ENCODE assay signal across 10 mouse cellular contexts in genomic region chr9:42908657-42909313, GRCm38 (mm10). TPM values are rescaled to one million over a fixed set of nuclear protein-coding genes. Genes with fewer than 3 reads are reported as not detected.
A peak's percentile ranks its signal among the peaks of the same experiment; 100 is the strongest.
DNase-seq lines count a peak whose midpoint lies in the region; ATAC-seq and TF ChIP-seq lines count a peak whose summit lies in the region.
"Had no signal": no experiment of that assay in that cellular context is flagged by ENCODE, and none has a peak within 500 bp of the region (broad histone marks: within the 10 kb centered on the region; RNA-seq: fewer than 3 reads in every experiment).

No protein-coding gene starts in this region.

- peaks cover 38% of the 10 kb centered on the region for H3K4me1 ChIP-seq in midbrain, embryonic 10.5 days
- peaks cover 3% of the 10 kb centered on the region; the same call in 1 of the 2 replicates for H3K4me1 ChIP-seq in midbrain, embryonic 14.5 days (ENCODE audit: control insufficient read depth, insufficient read depth, low read length)
- no peaks in the 10 kb centered on the region for H3K4me1 ChIP-seq in intestine, postnatal 0 days (replicated peaks; ENCODE audit: control insufficient read depth, insufficient read depth, low read length)
- peaks cover 16% of the 10 kb centered on the region for H3K4me1 ChIP-seq in liver, embryonic 13.5 days (replicated peaks)

- H3K4me2 ChIP-seq in midbrain, embryonic 14.5 days (ENCODE audit: low read length), result no peak overlapping the region
- H3K4me2 ChIP-seq in intestine, postnatal 0 days (replicated peaks; ENCODE audit: low read depth), result no peak overlapping the region
- H3K4me2 ChIP-seq in liver, embryonic 13.5 days, result no peak overlapping the region
- H3K4me2 ChIP-seq: forebrain, embryonic 12.5 days had no signal

- H3K9ac ChIP-seq in midbrain, embryonic 14.5 days (replicated peaks; ENCODE audit: low read length), result no peak overlapping the region
- H3K9ac ChIP-seq in intestine, postnatal 0 days (ENCODE audit: low read depth, low read length), result no peak overlapping the region
- H3K9ac ChIP-seq in liver, embryonic 13.5 days, result no peak overlapping the region
- H3K9ac ChIP-seq: forebrain, embryonic 12.5 days had no signal

- H3K4me3 ChIP-seq in midbrain, embryonic 10.5 days, result no peak overlapping the region
- H3K4me3 ChIP-seq in midbrain, embryonic 14.5 days (replicated peaks; ENCODE audit: low read depth, low read length), result no peak overlapping the region
- H3K4me3 ChIP-seq in intestine, postnatal 0 days (ENCODE audit: low read depth, low read length), result no peak overlapping the region
- no peak overlapping the region for H3K4me3 ChIP-seq in liver, embryonic 13.5 days (replicated peaks)
- H3K4me3 ChIP-seq: forebrain, embryonic 12.5 days had no signal

- no peaks in the 10 kb centered on the region for H3K9me3 ChIP-seq in midbrain, embryonic 10.5 days (replicated peaks)
- no peaks in the 10 kb centered on the region for H3K9me3 ChIP-seq in midbrain, embryonic 14.5 days (ENCODE audit: control insufficient read depth, low read length)
- no peaks in the 10 kb centered on the region for H3K9me3 ChIP-seq in intestine, postnatal 0 days (ENCODE audit: control insufficient read depth)
- no peaks in the 10 kb centered on the region for H3K9me3 ChIP-seq in liver, embryonic 13.5 days (replicated peaks)
- H3K9me3 ChIP-seq: forebrain, embryonic 12.5 days had no signal

- no peaks in the 10 kb centered on the region; the same call in 1 of the 2 replicates for H3K27me3 ChIP-seq in midbrain, embryonic 10.5 days (ENCODE audit: low read depth, poor library complexity, severe bottlenecking)
- no peaks in the 10 kb centered on the region for H3K27me3 ChIP-seq in midbrain, embryonic 14.5 days (ENCODE audit: control insufficient read depth, insufficient read depth, low read length)
- H3K27me3 ChIP-seq in intestine, postnatal 0 days (replicated peaks; ENCODE audit: control insufficient read depth, insufficient read depth, low read length), result no peaks in the 10 kb centered on the region
- H3K27me3 ChIP-seq in liver, embryonic 13.5 days, result no peaks in the 10 kb centered on the region

- peak; percentile 29 for DNase-seq in midbrain, embryonic 10.5 days (ENCODE audit: low spot score)
- DNase-seq in midbrain, embryonic 14.5 days, result no peak
- DNase-seq in liver, embryonic 13.5 days, result no peak
- DNase-seq in yolk sac, embryonic 10.5 days (ENCODE audit: low spot score), result peak; percentile 78
- no peak for DNase-seq in spleen, adult 18-20 months
- DNase-seq in right cerebral cortex, postnatal 25 days, result no peak
- no peak for DNase-seq in thymus, postnatal 36 days
- DNase-seq: layer of hippocampus, adult 9-11 months had no signal

- 53% methylated on average over 8 of the region's 8 CpGs for WGBS in midbrain, embryonic 10.5 days
- WGBS in midbrain, embryonic 14.5 days, result 61% methylated on average over 8 of the region's 8 CpGs
- WGBS in intestine, postnatal 0 days, result 23% methylated on average over 8 of the region's 8 CpGs
- 19% methylated on average over 8 of the region's 8 CpGs for WGBS in liver, embryonic 13.5 days (ENCODE audit: insufficient replicate concordance)

- H3K27ac ChIP-seq in midbrain, embryonic 10.5 days (replicated peaks), result peak overlapping the region; percentile 42
- no peak overlapping the region for H3K27ac ChIP-seq in midbrain, embryonic 14.5 days (replicated peaks; ENCODE audit: low read depth, low read length)
- H3K27ac ChIP-seq in intestine, postnatal 0 days (ENCODE audit: low read depth, low read length), result no peak overlapping the region
- no peak overlapping the region for H3K27ac ChIP-seq in liver, embryonic 13.5 days
- H3K27ac ChIP-seq: forebrain, embryonic 12.5 days had no signal

- ATAC-seq in midbrain, embryonic 14.5 days (ENCODE audit: low FRiP score, low TSS enrichment), result no peak
- ATAC-seq in intestine, postnatal 0 days, result peak; percentile 32; the same call in 1 of the 2 replicates
- peak; percentile 47 for ATAC-seq in liver, embryonic 13.5 days (ENCODE audit: low read depth)

- H3K36me3 ChIP-seq in midbrain, embryonic 10.5 days, result no peaks in the 10 kb centered on the region
- H3K36me3 ChIP-seq in midbrain, embryonic 14.5 days (ENCODE audit: control insufficient read depth, insufficient read depth, low read length), result no peaks in the 10 kb centered on the region
- no peaks in the 10 kb centered on the region for H3K36me3 ChIP-seq in intestine, postnatal 0 days (ENCODE audit: control insufficient read depth, insufficient read depth)
- H3K36me3 ChIP-seq in liver, embryonic 13.5 days, result no peaks in the 10 kb centered on the region
- H3K36me3 ChIP-seq: forebrain, embryonic 12.5 days had no signal

- no peak for TF ChIP-seq CTCF in intestine, postnatal 0 days (IDR thresholded peaks at IDR 0.05; ENCODE audit: low read depth)

RNA-seq across cellular contexts. Expression of gene Grik4, which starts 35.5 kb away (rescaled TPM):
- 1.7 and 3.0 TPM in 2 replicates for polyA plus RNA-seq in midbrain, embryonic 10.5 days (2016; fragmentation: Nextera tagmentation; extraction: Ambion mirVana)
- 4.4 and 6.6 TPM in 2 replicates for polyA plus RNA-seq in midbrain, embryonic 14.5 days (2014; fragmentation: Nextera tagmentation; extraction: Ambion mirVana)
- 0.63 and 0.68 TPM in 2 replicates for polyA plus RNA-seq in intestine, postnatal 0 days (2015; fragmentation: Nextera tagmentation; extraction: Ambion mirVana)
- polyA plus RNA-seq in liver, embryonic 13.5 days (2015; fragmentation: Nextera tagmentation; extraction: Ambion mirVana), result 1.1 and 1.5 TPM in 2 replicates

Comparison
In these comparisons a context has a peak if more than half of its experiments do, and no peak if none do; other contexts are left out.
1. DNase-seq: peak in midbrain, embryonic 10.5 days (single experiment) and yolk sac, embryonic 10.5 days (single experiment); none in midbrain, embryonic 14.5 days (single experiment), liver, embryonic 13.5 days (single experiment), spleen, adult 18-20 months (0 of 2), right cerebral cortex, postnatal 25 days (single experiment) and thymus, postnatal 36 days (0 of 2).